ENCODE assay signal across 23 mouse cellular contexts in the genomic region with DNA sequence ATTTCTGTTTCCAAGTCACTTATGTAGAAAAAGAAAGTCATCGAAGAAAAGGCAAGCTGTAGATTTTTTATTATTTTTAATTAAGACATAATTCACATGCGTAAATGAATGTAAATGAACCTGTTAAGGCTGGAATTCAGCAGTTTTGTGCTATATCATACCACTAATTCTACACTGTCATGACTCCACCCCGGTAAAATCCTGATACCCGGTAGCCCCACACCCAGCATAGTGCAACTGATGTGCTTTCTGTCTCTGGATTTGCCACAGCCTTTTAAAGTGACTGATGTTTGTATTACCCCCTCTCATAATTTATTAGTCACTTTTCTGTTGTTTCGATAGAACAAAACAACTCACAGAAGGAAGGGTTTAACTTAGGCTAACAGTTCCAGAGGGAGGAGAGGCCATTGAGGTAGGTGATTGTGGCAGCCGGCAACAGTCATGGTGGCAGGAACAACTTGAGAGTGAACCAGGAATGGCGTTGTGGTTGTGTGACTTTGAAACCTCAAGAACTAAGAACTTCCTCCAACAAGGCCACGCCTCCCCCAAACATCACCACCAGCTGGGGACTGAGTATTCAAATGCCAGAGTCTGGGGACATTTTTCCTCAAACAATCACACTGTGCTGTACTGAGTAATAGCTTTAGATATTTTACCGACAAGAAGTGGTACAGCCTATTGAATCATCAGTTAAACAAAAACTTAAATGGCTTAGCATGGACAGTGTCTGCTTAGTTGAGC.
DNase-seq lines count a peak whose midpoint lies in the region; ATAC-seq and TF ChIP-seq lines count a peak whose summit lies in the region.
"Had no signal": no experiment of that assay in that cellular context is flagged by ENCODE, and none has a peak within 500 bp of the region (broad histone marks: within the 10 kb centered on the region; RNA-seq: fewer than 3 reads in every experiment).

No protein-coding gene starts in this region.

- no peaks in the 10 kb centered on the region for H3K9me3 ChIP-seq in liver, embryonic 16.5 days (replicated peaks; ENCODE audit: control insufficient read depth, low read length)
- H3K9me3 ChIP-seq in lung, postnatal 0 days (ENCODE audit: low read length) = no peaks in the 10 kb centered on the region
- H3K9me3 ChIP-seq: embryonic facial prominence, embryonic 15.5 days; G1E; hindbrain, embryonic 10.5 days; limb, embryonic 10.5 days; midbrain, embryonic 12.5 days had no signal

- H3K4me2 ChIP-seq in liver, embryonic 16.5 days (ENCODE audit: low read depth, low read length) = peak overlapping the region; percentile 11; the same call in 1 of the 2 replicates
- no peak overlapping the region for H3K4me2 ChIP-seq in lung, postnatal 0 days (replicated peaks; ENCODE audit: low read depth, low read length)
- H3K4me2 ChIP-seq: embryonic facial prominence, embryonic 15.5 days; midbrain, embryonic 12.5 days had no signal

- H3K9ac ChIP-seq in liver, embryonic 16.5 days (ENCODE audit: low read depth, low read length) = no peak overlapping the region
- no peak overlapping the region for H3K9ac ChIP-seq in lung, postnatal 0 days (replicated peaks; ENCODE audit: low read depth)
- H3K9ac ChIP-seq: embryonic facial prominence, embryonic 15.5 days; midbrain, embryonic 12.5 days had no signal

- H3K27ac ChIP-seq in liver, embryonic 16.5 days (ENCODE audit: low read length) = peak overlapping the region; percentile 79; the same call in 1 of the 2 replicates
- no peak overlapping the region for H3K27ac ChIP-seq in kidney, adult 2 months (ENCODE audit: insufficient read depth, low read depth, low read length)
- no peak overlapping the region for H3K27ac ChIP-seq in lung, postnatal 0 days (ENCODE audit: low read length)
- H3K27ac ChIP-seq: embryonic facial prominence, embryonic 15.5 days; hindbrain, embryonic 10.5 days; left cerebral cortex, adult 2 months; limb, embryonic 10.5 days; midbrain, embryonic 12.5 days had no signal

- peaks cover 22% of the 10 kb centered on the region for H3K4me1 ChIP-seq in liver, embryonic 16.5 days (ENCODE audit: control insufficient read depth, low read depth, low read length)
- H3K4me1 ChIP-seq in kidney, adult 2 months (ENCODE audit: control insufficient read depth, insufficient read depth, low read length) = no peaks in the 10 kb centered on the region
- no peaks in the 10 kb centered on the region for H3K4me1 ChIP-seq in lung, postnatal 0 days (ENCODE audit: insufficient read depth, low read depth, low read length)
- H3K4me1 ChIP-seq: embryonic facial prominence, embryonic 15.5 days; hindbrain, embryonic 10.5 days; limb, embryonic 10.5 days; midbrain, embryonic 12.5 days had no signal

- no peak for TF ChIP-seq EP300 in lung, postnatal 0 days (IDR thresholded peaks at IDR 0.05)

- DNase-seq in 416B (ENCODE audit: low read depth) = peak; percentile 45
- DNase-seq in B cell, adult 2 months = peak; percentile 5 to 9
- no peak for DNase-seq in kidney, adult 2 months
- DNase-seq in lung, postnatal 0 days (ENCODE audit: low spot score) = no peak
- DNase-seq: adrenal gland, postnatal 14 days; cerebellum, adult 11 months; cerebellum, postnatal 10 days; gastrocnemius, postnatal 25 days; kidney, adult 9 months; kidney, postnatal 4 days; layer of hippocampus, adult 9-11 months; lung, adult 18-20 months had no signal

- peaks cover 10% of the 10 kb centered on the region for H3K36me3 ChIP-seq in liver, embryonic 16.5 days (ENCODE audit: control insufficient read depth, insufficient read depth)
- peaks cover 2% of the 10 kb centered on the region; the same call in 1 of the 2 replicates for H3K36me3 ChIP-seq in kidney, adult 2 months (ENCODE audit: control insufficient read depth, insufficient read depth, low read length)
- H3K36me3 ChIP-seq in lung, postnatal 0 days (ENCODE audit: insufficient read depth, low read length) = peaks cover 30% of the 10 kb centered on the region
- H3K36me3 ChIP-seq: G1E had no signal

- ATAC-seq in erythroid progenitor cell, adult 5-6 weeks (replicated peaks; ENCODE audit: low FRiP score, poor library complexity, severe bottlenecking) = peak; percentile 62
- peak; percentile 59 for ATAC-seq in liver, embryonic 16.5 days (ENCODE audit: low read depth)
- ATAC-seq in lung, postnatal 0 days = no peak
- no peak for ATAC-seq in inflammation-experienced regulatory T-cells, adult 6 months
- ATAC-seq: CD4-positive, CD25-positive, alpha-beta regulatory T cell, adult 4 months; forebrain, embryonic 14.5 days had no signal

- TF ChIP-seq CTCF in kidney, adult 2 months (conservative IDR thresholded peaks at IDR 0.05; ENCODE audit: insufficient read depth, insufficient read length, low read depth, low read length) = no peak
- TF ChIP-seq CTCF in lung, postnatal 0 days (IDR thresholded peaks at IDR 0.05) = no peak

- no peak overlapping the region for H3K4me3 ChIP-seq in liver, embryonic 16.5 days (ENCODE audit: low read depth, low read length)
- H3K4me3 ChIP-seq in kidney, adult 2 months (ENCODE audit: insufficient read depth, low read depth, low read length) = no peak overlapping the region
- H3K4me3 ChIP-seq in lung, postnatal 0 days (ENCODE audit: low read depth, low read length) = no peak overlapping the region
- H3K4me3 ChIP-seq: embryonic facial prominence, embryonic 15.5 days; hindbrain, embryonic 10.5 days; left cerebral cortex, adult 2 months; limb, embryonic 10.5 days; midbrain, embryonic 12.5 days had no signal

- 65% methylated on average over 9 of the region's 9 CpGs for WGBS in liver, embryonic 16.5 days (ENCODE audit: insufficient replicate concordance)
- WGBS in kidney, adult 2 months = 91% methylated on average over 9 of the region's 9 CpGs
- 83% methylated on average over 9 of the region's 9 CpGs for WGBS in lung, postnatal 0 days

- H3K27me3 ChIP-seq in liver, embryonic 16.5 days (ENCODE audit: control insufficient read depth, insufficient read depth, low read depth, low read length) = no peaks in the 10 kb centered on the region
- no peaks in the 10 kb centered on the region for H3K27me3 ChIP-seq in kidney, adult 2 months (replicated peaks; ENCODE audit: control insufficient read depth, insufficient read depth, low read length)
- no peaks in the 10 kb centered on the region for H3K27me3 ChIP-seq in lung, postnatal 0 days (replicated peaks; ENCODE audit: insufficient read depth, low read length)
- H3K27me3 ChIP-seq: embryonic facial prominence, embryonic 15.5 days; midbrain, embryonic 12.5 days had no signal

- no peak for TF ChIP-seq POLR2A in kidney, adult 2 months (IDR thresholded peaks at IDR 0.05; ENCODE audit: low read depth, low read length)

Comparison
In these comparisons a context has a peak if more than half of its experiments do, and no peak if none do; other contexts are left out.
1. DNase-seq: peak in 416B (single experiment) and B cell, adult 2 months (2 of 2); none in kidney, adult 2 months (single experiment) and lung, postnatal 0 days (single experiment).
2. ATAC-seq: peak in erythroid progenitor cell, adult 5-6 weeks (single experiment) and liver, embryonic 16.5 days (single experiment); none in lung, postnatal 0 days (single experiment) and inflammation-experienced regulatory T-cells, adult 6 months (single experiment).